Mouse (Mus musculus) testis, postnatal 10 days (tissue): ENCODE measurements at regions not wholly inside any gene's neighbourhood (a gene's known extent, or its start where the extent isn't known, plus 50 kb on each side); places are given as distances from the start of the nearest gene placed in this dataset.

Experiments used
- DNase-seq: peaks from one replicate; pipeline ENCODE4 v3.0.0; 2021; ENCODE audit warnings: low spot score

GRCm38 (mm10) chr16:63319602-63320001 is 465.5 kb downstream of the Pros1 start:
- no peak for DNase-seq

GRCm38 (mm10) chr16:63351511-63352125 is 497.5 kb downstream of the Pros1 start:
- DNase-seq, result no peak

- DNase-seq, result no peak
Observed at GRCm38 (mm10) chr16:63369868-63370267, 494.1 kb downstream of the Epha3 start.

GRCm38 (mm10) chr16:63371275-63371674 is 492.7 kb downstream of the Epha3 start:
- no peak for DNase-seq

GRCm38 (mm10) chr16:63404976-63405375 is 459.0 kb downstream of the Epha3 start:
- DNase-seq, result no peak

- no peak for DNase-seq
Observed at GRCm38 (mm10) chr16:63412656-63413055, 451.3 kb downstream of the Epha3 start.

- DNase-seq, result no peak
Observed at GRCm38 (mm10) chr16:63452301-63452700, 411.7 kb downstream of the Epha3 start.

GRCm38 (mm10) chr16:63466615-63467014 is 397.4 kb downstream of the Epha3 start:
- no peak for DNase-seq

GRCm38 (mm10) chr16:63468851-63469250 is 395.1 kb downstream of the Epha3 start:
- DNase-seq, result no peak
